Mouse (Mus musculus) kidney, postnatal 14 days (tissue): ENCODE measurements around the gene Inf2.

Experiments
- DNase-seq: peaks from one replicate; pipeline ENCODE4 v3.0.0; 2022; ENCODE audit warnings: mixed read lengths

The Inf2 gene

DNA sequence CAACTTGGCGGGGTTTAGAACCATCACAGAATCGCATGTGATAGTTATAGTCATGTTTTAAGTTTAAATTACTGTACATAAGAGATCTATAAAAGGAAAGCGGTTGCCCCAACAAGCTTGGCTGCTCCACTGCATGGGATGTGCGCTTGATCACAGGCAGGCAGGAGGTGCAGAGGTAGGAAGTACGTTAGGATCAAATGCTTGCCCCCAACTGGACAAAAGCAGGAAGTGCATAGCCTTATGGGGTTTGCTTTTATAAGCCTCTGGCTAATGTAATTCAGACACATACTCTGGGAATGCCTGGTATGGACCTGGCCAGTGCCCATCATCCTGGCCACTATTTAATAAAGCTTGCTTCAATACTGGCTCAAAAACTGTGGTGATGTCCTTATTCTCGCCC is 17.5 kb upstream of the Inf2 start:
- DNase-seq, result no peak

- no peak for DNase-seq
Measured at GRCm38 (mm10) chr12:112575274-112575986, 13.2 kb upstream of the Inf2 start.

DNA sequence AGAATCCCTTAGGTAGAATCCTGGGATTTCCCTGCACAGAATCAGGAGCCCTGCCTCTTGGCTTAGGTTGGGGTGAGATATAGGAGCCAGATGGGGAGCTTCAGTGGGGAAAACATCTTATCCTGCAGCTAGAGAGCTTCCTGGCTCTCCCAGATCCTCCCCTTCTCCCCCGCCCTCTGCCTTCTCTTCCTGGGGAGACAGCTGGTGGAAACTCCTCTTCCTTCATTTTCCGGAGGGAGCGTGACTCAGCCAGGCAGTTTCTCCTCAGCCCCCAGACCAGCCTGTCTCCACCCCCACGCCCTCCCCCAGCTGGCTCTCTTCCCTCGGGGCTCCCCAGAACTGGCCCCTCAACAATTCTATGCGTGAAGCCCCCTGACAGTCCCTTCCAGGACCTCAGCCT is 12.2 kb upstream of the Inf2 start:
- DNase-seq, result no peak

DNA sequence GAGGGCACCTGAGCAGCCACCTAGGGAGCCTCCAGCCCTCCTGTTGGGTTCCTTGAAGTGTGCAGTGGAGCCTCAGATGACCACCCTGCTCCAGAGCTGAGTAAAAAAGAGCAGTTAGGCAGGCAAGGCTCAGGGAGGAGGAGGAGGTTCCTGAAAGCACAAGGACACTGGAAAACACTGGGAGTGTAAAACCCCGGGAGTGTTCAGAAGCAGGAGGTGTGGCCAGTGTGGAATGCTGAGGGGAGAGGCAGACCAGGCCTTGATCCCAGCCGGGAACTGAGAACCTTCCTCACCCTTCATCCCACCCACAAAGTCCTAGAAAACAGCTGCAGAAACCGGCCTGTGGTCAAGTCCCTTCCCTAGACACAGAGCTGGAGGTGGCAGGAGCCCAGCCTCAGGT is 11.8 kb upstream of the Inf2 start:
- DNase-seq, result peak; percentile 36

DNA sequence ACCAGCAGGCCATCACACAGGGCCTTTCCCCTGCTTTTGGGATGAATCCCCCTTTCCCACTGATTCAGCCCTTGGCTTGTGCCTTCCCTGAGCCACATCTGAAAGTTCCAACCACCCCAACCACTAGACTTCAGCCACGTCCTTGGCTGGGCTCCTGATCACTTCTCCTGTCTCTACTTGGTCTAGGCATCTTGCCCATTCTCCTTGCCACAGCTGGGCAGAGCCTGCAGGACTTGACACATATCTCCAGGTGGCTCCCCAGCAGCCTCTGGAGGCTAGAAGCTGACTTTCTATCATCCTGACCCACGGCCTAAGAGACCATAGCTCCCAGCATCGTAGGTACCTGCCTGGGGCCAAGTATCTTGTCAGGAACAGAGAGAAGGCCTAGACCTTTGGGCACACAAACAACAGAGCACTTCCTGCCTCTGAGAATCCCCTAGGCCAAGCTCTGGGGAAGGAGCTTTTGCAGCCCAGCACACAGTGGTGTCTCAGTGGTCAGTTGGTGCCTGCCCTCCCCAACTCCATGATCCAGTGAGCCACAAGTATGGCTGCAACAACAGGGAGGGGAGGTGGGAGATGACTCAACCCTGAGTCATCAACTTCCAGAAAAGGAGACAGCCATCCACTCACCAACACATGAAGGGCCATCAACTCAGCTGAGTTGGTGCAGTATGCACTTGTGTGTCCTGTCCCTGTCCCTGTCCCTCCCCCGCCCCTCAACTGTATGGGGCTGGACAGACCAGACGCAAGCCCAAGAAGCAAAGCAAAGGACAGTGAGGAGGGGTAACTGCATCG is 10.1 kb upstream of the Inf2 start:
- DNase-seq, result no peak

DNA sequence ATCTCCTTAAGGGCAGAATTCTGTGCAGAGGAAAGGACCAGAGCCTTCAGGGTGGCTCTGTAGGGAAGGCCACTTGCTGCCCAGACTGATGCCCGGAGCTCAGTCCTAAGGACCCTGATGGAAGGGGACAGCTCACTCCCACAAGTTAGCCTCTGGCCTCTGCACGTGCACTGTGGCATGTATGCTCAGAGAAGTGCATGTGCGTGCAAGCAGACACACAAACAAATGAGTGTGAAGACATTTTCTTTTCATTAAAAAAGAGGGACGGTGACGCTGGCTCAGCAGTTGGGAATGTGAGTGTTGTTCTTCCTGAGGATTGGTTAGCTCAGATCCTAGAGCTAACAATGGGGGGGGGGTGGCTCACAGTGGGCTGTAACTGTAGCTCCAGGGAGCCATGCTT is 9.2 kb upstream of the Inf2 start:
- no peak for DNase-seq

DNA sequence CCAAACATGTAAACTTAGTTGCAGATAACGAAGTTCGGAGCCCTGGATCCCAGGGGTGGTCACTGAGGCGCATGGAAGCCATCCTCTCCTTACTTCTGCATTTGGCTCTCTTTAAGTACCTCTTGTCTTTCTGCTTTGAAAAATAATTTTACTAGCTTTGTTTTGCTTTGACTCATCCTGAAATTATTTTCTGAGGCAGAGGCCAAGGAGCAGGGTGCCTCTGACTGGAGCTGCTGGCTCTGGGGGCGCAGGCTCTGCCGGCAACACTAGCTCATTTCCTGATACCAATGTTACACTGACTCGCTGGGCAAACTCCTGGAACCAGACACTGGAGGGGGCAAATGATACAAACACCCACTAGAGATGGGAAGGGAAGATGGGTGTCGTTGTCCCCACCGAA is 8.7 kb upstream of the Inf2 start:
- no peak for DNase-seq

GRCm38 (mm10) chr12:112581113-112581512 is 7.5 kb upstream of the Inf2 start:
- no peak for DNase-seq

DNA sequence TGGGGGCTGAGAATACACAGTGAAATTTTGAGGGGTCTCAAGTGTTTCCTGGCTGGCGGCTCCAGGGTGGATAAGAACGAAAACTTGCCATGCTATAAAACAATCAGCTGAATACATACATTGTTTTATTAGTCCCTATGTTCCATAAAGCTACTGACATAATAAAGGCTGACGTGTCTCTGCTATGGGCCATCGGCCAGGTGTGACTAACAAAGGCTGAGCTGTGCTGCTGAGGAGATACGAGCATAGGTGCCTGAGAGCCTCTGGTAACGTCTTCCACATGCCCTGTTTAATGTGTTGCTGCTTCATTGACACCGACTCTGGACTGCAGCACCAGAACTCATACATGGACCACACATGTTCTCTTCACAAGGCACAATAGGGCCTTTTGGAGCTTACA is 3.6 kb upstream of the Inf2 start:
- no peak for DNase-seq

DNA sequence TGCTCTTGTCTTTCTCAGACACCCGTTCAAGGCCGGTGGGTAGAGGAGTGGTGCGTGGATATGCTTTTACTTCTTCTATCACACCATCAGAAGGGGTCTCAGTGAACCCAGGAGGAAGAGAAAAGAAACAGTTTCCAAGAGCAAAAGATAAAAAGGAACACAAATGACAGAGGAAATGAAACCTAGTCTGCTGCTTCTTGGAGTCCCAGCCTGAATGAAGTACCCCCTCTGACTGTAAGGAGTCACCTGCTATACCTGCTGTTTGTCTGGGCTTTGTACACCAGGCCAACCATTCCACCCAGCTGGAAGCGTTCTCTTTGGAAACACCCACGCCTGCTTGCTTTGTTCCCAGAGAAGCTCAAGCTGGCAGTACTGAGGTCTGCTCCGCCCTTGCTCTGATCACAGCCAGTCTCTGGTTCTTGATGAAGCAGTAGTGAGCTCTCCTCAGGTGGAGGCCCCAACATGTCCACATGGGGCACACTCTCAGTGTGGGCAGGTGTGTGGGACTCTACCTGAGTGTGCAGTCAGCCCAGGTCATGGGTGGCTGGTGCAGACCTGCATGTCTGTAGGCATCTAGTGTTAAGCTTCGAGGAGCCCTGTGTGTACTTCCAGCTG is 2.6 kb upstream of the Inf2 start:
- no peak for DNase-seq

GRCm38 (mm10) chr12:112587125-112588124 is 1.2 kb upstream of the Inf2 start:
- DNase-seq, result no peak

- DNase-seq, result no peak
Measured at GRCm38 (mm10) chr12:112589491-112590191, 1.1 kb downstream of the Inf2 start.

- DNase-seq, result no peak
Measured at GRCm38 (mm10) chr12:112590566-112591239, 2.1 kb downstream of the Inf2 start.

- DNase-seq, result no peak
Measured at GRCm38 (mm10) chr12:112591240-112591639, 2.7 kb downstream of the Inf2 start.

GRCm38 (mm10) chr12:112591730-112592129 is 3.1 kb downstream of the Inf2 start:
- no peak for DNase-seq

DNA sequence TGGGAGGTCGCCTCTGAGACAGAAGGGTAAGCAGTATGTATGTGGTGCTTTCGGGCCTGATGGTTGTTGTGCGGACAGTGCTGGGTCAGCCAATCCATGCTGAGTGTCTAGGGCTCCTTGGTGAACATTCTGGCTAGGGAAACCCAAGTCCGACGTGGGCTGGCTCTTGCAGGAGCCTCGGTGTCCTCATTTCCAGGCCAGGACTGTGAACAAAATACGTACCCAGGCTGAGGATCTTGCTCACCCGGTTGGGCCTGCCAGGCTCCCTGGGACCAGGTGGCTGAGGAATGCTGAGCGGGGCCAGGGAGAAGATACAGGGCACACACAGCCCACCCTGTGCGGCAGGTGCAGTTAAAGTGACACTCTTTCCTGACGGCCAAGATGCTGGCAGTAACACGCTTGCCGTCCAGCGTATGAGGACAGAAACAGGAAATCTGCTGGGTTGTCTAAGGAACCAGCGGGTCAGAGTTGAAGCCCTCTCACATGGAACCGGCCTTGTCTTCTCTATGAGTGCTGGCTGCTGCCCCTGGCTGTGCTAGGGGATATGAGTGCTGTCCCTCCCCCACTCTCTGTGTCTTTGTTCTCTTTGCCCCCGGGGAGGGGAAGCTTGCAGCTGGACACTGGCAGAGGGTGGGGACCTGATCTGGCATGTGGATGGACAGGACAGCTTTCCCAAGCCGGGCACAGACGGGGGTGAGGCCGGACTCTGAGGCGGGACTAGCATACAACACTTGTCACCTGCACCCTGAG is 4.6 kb downstream of the Inf2 start:
- peak; percentile 55 for DNase-seq

DNA sequence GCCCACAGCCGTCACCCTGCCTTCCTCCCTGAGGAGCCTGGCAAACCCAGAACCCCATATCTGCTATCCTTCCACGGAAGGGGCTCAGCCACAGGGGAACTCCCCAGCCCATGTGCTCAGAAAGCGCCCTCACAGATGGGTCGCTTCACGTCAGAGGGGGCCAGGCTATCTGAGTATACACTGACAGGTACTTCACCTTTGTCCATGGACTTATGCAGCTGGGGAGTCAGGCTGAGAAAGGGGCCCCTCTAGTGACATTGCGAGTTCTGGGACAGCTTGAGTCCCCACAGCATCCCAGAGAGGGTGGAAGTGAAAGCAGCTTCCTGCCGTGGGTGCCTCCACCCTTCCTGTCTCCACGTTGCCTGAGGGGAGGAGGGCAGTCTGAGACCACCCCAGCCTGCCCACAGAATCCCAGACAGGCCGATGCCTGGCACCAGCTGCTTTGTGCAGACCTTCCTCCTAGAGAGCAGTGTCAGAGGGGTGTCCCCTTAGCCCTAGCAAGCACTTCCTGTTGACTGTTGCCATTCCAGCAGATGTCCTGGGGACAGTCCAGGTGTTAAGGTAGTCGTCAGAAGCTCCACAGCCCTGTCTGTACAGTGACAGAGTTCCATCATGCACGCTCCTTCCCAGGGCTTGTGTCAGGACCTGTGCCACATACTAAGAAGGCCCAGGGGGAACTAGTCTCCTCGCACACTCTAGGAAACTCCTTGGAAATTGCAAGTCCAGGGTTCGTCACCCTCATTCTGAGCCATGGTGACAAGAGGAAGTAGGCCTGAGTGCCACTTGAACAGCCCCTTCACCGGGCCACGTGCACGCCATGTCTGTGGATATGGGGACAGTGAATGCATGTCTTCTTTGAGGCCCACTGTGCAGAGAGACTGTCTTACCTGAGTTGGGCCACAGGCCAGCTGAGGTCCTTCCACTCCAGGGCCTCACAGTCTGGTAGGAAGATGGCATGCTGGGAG is 5.6 kb downstream of the Inf2 start:
- DNase-seq, result no peak

- no peak for DNase-seq
Measured at GRCm38 (mm10) chr12:112594989-112595388, 6.4 kb downstream of the Inf2 start.

DNA sequence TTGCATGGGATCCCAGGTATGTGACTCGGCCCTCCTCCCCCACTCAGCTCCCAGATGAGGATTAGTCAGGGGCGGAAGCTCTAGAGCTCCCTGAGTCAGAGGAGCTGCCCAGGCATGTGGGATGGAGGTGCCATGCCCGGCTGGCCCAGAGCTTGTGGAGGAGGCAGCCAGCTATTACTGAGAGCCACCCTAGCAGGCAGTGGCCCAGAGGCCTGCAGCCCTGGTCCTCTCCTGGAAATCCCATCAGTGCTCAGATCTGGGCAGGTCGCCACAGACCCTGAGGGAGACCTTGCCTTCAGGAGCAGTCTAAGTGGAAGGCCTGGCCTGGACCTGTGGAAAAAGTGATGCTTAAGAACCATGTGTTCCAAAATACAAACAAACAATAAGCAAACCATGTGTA is 7.0 kb downstream of the Inf2 start:
- no peak for DNase-seq

DNA sequence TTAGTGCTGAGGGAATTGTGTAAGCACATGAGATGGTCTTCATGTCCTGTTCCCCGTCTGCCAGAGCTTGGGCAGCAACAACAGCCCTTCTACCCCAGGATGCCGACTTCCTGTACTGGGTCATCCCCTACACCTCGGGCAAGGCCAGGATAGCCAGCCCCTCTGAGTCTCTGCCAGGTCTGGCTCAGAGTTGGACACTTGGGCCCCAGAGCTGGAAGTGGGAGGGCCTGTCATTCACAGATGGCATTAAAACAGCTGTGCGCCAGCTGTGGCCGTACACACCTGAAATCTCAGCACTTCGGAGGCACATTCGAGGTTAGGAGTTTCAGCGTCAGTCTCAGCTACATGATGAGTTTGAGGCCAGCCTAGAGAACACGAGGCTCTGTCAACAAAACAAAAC is 7.9 kb downstream of the Inf2 start:
- no peak for DNase-seq
